Mouse (Mus musculus) spleen, adult 2 months (tissue): Measurements from ENCODE around the gene Tmtc1. TPM values are rescaled to one million over a fixed set of nuclear protein-coding genes. Genes with fewer than 3 reads are reported as not detected.

ENCODE experiments used
- DNase-seq, 2 experiments: peaks; one replicate each; pipeline versions ENCODE4 v3.0.0 to v3.0.0-alpha.2; 2012 to 2021; ENCODE audit warnings: low spot score in 2 of 2, low read depth in 1 of 2
- H3K27ac ChIP-seq: fragments of 200-500 bp; 2 replicates; pipeline ENCODE4 v1.5.1; 2012; ENCODE audit warnings: low read length, inconsistent platforms; ENCODE audit not compliant: insufficient read depth
- H3K27me3 ChIP-seq: fragments of 200-500 bp; 2 replicates; pipeline ENCODE4 v1.6.1; 2012; ENCODE audit warnings: mild to moderate bottlenecking, moderate library complexity, low read length, inconsistent platforms; ENCODE audit not compliant: control insufficient read depth, insufficient read depth
- H3K36me3 ChIP-seq: fragments of 200-500 bp; 2 replicates; pipeline ENCODE4 v1.6.1; 2012; ENCODE audit warnings: mild to moderate bottlenecking, low read length, inconsistent platforms; ENCODE audit not compliant: control insufficient read depth, insufficient read depth
- H3K4me1 ChIP-seq: fragments of 200-500 bp; 2 replicates; pipeline ENCODE4 v1.6.1; 2011; ENCODE audit warnings: inconsistent platforms; ENCODE audit not compliant: control insufficient read depth, insufficient read depth, insufficient read length
- H3K4me3 ChIP-seq: fragments of 200-500 bp; 2 replicates; pipeline ENCODE4 v1.5.1; 2011; ENCODE audit warnings: mild to moderate bottlenecking, inconsistent platforms; ENCODE audit not compliant: insufficient read depth, insufficient read length; ENCODE audit errors: extremely low read depth
- CTCF ChIP-seq: fragments of 200-500 bp; IDR thresholded peaks from 2 replicates; pipeline ENCODE4 v1.5.1; 2011; ENCODE audit warnings: mild to moderate bottlenecking, inconsistent platforms; ENCODE audit not compliant: insufficient read depth, insufficient read length, insufficient replicate concordance; ENCODE audit errors: extremely low read depth
- POLR2A ChIP-seq: fragments of 200-500 bp; IDR thresholded peaks from 2 replicates; pipeline ENCODE4 v1.6.1; 2011; ENCODE audit warnings: low read depth, low read length, inconsistent platforms
- WGBS: fragments of 180-500 bp; shearing (Covaris S2); methylation state at CpG from one replicate; pipeline ENCODE4 v1.1.7; 2018; 5-methylcytosine and 5-hydroxymethylcytosine counted together
- polyA plus RNA-seq: library from polyadenylated mRNA; depleted of rRNA; stranded (reverse); fragments of >200 nt; gene quantifications from 2 replicates; pipeline ENCODE4 v1.2.3, GENCODE M21; 2012

The Tmtc1 gene
- polyA plus RNA-seq, 1 experiment, result 5.2 TPM

DNA sequence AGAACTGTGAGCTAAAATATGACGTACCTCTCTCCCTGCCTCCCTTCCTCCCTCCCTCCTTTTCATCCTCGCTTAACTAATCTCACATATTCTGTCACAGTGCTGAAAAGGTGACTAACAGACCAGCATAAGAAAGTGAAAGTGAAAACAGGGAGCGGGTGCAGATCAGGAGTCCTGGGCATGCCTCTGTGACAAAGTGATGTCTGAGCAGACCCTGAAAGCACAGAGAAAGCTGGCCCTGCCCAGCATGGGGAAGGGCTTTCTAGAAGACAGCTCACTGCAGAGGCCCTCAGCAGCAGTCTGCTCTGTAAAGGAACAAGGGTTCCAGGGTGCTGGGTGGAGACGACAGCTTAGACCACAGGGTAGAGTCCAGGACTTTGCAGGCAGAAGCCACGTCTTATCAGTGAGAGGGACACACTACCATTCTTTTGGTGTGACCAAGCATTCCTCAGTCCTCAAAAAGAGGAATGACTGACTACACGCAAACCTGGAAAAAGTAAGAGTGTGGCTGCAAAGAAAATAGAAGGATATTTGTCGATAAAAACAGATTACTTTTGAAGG is 7.7 kb downstream of the Tmtc1 start:
- H3K4me1 ChIP-seq, result peaks cover 6% of the 10 kb centered on the region; the same call in 1 of the 2 replicates
- no peak overlapping the region for H3K27ac ChIP-seq
- no peak for DNase-seq
- WGBS, result 41% methylated on average over 7 of the region's 7 CpGs
- no peak for TF ChIP-seq POLR2A
- TF ChIP-seq CTCF, result no peak
- H3K4me3 ChIP-seq, result peak overlapping the region; percentile 35; the same call in 1 of the 2 replicates
- no peaks in the 10 kb centered on the region for H3K27me3 ChIP-seq
- no peaks in the 10 kb centered on the region for H3K36me3 ChIP-seq

DNA sequence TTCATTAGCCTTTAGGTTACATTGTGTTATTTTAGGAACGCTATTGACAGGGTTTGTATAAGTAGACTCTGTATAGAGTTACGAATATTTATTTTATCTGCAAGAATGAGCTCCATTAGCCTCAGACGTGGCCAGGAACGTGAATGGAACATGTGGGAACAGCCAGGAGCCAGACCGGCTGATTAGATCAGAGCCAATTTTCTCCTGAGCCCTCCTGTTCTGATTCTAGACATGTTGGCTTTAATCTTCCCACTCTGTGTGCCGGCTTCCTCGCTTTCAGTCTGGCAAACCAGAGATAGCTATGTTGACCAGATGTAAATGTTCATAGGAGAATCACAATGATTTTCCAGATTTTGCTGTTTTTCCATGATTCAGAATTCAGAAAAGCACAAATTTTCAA is 22.6 kb downstream of the Tmtc1 start:
- Histone ChIP-seq H3K4me3 (no peak overlapping the region), H3K27ac (no peak overlapping the region), H3K27me3 (no peaks in the 10 kb centered on the region), H3K36me3 (no peaks in the 10 kb centered on the region), H3K4me1 (no peaks in the 10 kb centered on the region)
- no peak for DNase-seq
- TF ChIP-seq CTCF (no peak), POLR2A (no peak)
- 87% methylated on average over 7 of the region's 7 CpGs for WGBS

DNA sequence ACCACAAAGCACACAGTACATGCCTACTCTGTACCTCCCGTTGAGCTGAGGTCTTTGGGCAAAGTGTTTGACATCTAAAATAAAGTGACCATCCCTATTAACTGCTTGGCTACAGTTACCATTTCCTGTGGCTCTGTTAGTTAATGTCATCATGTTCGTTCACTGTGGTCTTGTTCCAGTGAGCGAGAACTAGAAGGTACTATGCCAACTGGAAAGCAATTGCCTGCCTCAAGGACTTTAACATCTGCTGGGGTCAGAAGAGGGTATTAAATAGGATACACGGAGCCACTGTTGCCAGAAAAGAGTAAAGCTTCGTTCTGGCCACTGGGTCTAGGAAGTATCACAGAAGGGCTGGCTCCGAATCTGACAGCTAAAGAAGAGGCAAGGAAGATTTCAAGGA is 23.8 kb downstream of the Tmtc1 start:
- no peak overlapping the region for H3K4me3 ChIP-seq
- DNase-seq, result no peak
- 78% methylated on average over 6 of the region's 6 CpGs for WGBS
- no peaks in the 10 kb centered on the region for H3K36me3 ChIP-seq
- H3K4me1 ChIP-seq, result no peaks in the 10 kb centered on the region
- H3K27me3 ChIP-seq, result no peaks in the 10 kb centered on the region
- TF ChIP-seq CTCF (no peak), POLR2A (no peak)
- no peak overlapping the region for H3K27ac ChIP-seq

DNA sequence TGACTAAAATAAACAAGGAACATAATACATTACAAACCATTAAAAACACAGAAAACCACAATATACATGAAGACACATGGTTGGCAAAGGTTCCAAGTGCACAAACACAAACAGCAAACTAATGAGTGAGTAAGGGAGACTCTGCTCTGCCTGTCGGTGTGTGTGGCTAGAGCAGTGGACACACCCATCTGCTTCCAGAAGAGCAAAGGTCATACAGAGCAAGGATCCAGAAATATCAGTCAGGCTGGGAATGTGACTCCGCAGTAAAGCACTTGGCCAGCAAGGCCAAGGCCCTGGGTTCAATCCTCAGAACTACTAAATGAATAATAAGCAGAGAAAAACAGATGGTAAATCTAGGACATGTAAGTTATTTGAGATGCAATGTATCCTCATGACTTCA is 27.6 kb downstream of the Tmtc1 start:
- H3K27ac ChIP-seq, result no peak overlapping the region
- H3K27me3 ChIP-seq, result no peaks in the 10 kb centered on the region
- no peaks in the 10 kb centered on the region for H3K36me3 ChIP-seq
- H3K4me3 ChIP-seq, result no peak overlapping the region
- H3K4me1 ChIP-seq, result no peaks in the 10 kb centered on the region
- 89% methylated on average over 2 of the region's 2 CpGs for whole genome bisulfite sequencing
- no peak for DNase-seq
- TF ChIP-seq CTCF (no peak), POLR2A (no peak)

DNA sequence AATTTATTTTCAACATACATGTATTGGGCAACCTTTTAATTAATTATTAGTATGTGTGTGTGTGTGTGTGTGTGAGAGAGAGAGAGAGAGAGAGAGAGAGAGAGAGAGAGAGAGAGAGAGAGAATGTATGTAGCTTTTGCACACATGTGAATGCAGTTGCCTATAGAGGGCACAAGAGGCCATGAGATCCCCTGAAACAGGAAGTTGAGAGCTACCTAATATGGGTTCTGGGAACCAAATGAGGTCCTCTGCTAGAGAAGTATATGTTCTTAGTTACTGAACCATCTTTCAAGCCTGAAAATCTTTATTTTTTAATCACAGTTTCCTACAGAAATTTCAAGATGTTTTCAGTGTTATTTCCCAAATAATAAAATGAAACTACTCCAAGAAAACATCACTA is 30.6 kb downstream of the Tmtc1 start:
- H3K4me3 ChIP-seq, result no peak overlapping the region
- H3K36me3 ChIP-seq, result no peaks in the 10 kb centered on the region
- no peaks in the 10 kb centered on the region for H3K4me1 ChIP-seq
- no peak for TF ChIP-seq POLR2A
- no peak for TF ChIP-seq CTCF
- no peaks in the 10 kb centered on the region for H3K27me3 ChIP-seq
- DNase-seq, result no peak
- no peak overlapping the region for H3K27ac ChIP-seq

DNA sequence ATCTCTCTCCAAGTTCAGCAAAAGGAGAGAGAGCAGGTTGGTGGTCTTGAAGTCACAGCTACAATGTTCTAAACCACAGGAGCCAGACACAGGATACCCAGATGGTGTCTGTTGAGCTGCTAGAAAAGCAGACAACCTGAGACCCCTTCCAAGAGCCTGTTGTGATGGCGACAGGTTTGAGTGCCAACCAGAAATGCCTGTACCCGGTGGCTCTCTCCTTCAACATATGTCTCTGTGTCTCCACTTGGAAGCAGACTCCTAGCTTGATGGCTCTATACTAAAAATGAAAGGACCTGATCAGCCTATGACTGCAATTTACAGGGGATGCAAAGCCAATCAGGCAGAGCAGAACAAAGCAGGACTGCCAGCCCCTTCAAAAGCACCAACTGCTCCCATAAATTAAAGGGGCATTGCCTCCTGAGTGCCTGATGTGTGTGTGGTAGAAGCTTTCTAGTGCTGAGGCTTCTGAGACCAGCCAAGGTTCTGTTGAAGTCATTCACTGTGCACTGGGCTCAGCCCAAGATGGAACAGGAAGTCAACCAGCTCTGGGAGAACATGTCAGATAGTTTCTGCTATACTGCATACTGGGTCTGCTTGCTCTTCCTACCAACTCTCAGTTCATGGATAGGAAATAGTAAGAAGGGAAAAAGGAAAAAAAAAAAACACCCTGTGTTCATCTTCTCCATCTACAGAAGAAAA is 37.2 kb downstream of the Tmtc1 start:
- no peaks in the 10 kb centered on the region for H3K36me3 ChIP-seq
- no peaks in the 10 kb centered on the region for H3K4me1 ChIP-seq
- 81% methylated on average over 2 of the region's 2 CpGs for WGBS
- TF ChIP-seq POLR2A (no peak), CTCF (no peak)
- no peak overlapping the region for H3K4me3 ChIP-seq
- DNase-seq, result no peak
- H3K27me3 ChIP-seq, result no peaks in the 10 kb centered on the region
- no peak overlapping the region for H3K27ac ChIP-seq

DNA sequence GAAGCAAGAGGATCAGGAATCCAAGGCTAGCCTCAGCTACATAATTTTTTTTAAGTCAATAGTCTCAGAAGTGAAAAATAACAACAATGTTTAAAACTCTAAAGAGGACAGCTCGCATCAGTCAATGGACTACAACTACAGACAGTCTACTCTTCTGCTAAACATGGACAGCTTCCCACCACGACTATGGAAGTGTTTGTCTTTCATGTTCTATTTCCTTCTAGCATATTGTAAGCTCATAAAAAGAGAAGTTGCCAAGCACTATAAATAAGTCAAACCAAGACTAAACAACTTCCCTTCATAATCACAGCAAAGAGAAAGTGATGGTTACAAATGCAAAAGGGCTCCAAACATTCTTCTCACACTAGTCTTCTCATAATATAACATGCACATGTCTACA is 38.6 kb downstream of the Tmtc1 start:
- Histone ChIP-seq H3K36me3 (no peaks in the 10 kb centered on the region), H3K27me3 (no peaks in the 10 kb centered on the region), H3K27ac (no peak overlapping the region), H3K4me3 (no peak overlapping the region), H3K4me1 (no peaks in the 10 kb centered on the region)
- 32% methylated on average over 2 of the region's 2 CpGs for WGBS
- TF ChIP-seq POLR2A (no peak), CTCF (no peak)
- DNase-seq, result no peak
